Mouse (Mus musculus): ENCODE measurements around the gene Prss16. TPM values are rescaled to one million over a fixed set of nuclear protein-coding genes. Genes with fewer than 3 reads are reported as not detected.
"Not testable (repeated sequence)": the region's sequence is repeated elsewhere in the genome, so short reads cannot be mapped to it uniquely, and the experiment has no call there.

The Prss16 gene
- total and polyA plus RNA-seq, 3 experiments, result 0.47 TPM; not detected in 2

- TF ChIP-seq POLR2A (IDR thresholded peaks at IDR 0.05; ENCODE audit: control insufficient read depth in 1 of 2, insufficient read depth in 1 of 2, low read depth in 1 of 2, low read length in 2 of 2, poor library complexity in 1 of 2) (peak; percentile 77 to 90; a peak in 3 of 4 replicates), UBTF (IDR thresholded peaks at IDR 0.05; ENCODE audit: borderline replicate concordance, insufficient read depth, low read depth, low read length) (0 out of 2 replicates have a peak, but pooled peaks have one; percentile 69), TBP (IDR thresholded peaks at IDR 0.05; ENCODE audit: low read depth, low read length) (peak; percentile 98), POLR2AphosphoS5 (IDR thresholded peaks at IDR 0.05; ENCODE audit: borderline replicate concordance, low read depth, low read length) (peak; percentile 95; the same call in 1 of the 2 replicates)
- not testable (repeated sequence) for H3K36me3 ChIP-seq (ENCODE audit: control insufficient read depth in 1 of 2, insufficient read depth in 2 of 2, low read length in 2 of 2); H3K4me1 ChIP-seq (ENCODE audit: control insufficient read depth in 1 of 2, insufficient read depth in 2 of 2, low read length in 2 of 2); H3K79me2 ChIP-seq (ENCODE audit: control insufficient read depth, insufficient read depth, low read length, poor library complexity); H3K9me3 ChIP-seq (replicated peaks; ENCODE audit: insufficient read depth, low read length); H3K27me3 ChIP-seq (ENCODE audit: control insufficient read depth in 1 of 2, insufficient read depth in 2 of 2, low read length in 2 of 2)
- H3K9ac ChIP-seq (ENCODE audit: control insufficient read depth, low read depth, low read length, poor library complexity, severe bottlenecking), result peak within 1 kb of the TSS; percentile 84
- peak within 1 kb of the TSS; percentile 18 to 59; a peak in 3 of 4 replicates for H3K4me3 ChIP-seq (ENCODE audit: control insufficient read depth in 1 of 2, insufficient read depth in 1 of 2, low read depth in 2 of 2, low read length in 2 of 2)
- peak within 1 kb of the TSS; percentile 99 for H3K27ac ChIP-seq (ENCODE audit: control insufficient read depth, low read depth, low read length)
- peak; percentile 99 for DNase-seq (ENCODE audit: low read depth, low spot score)
Observed at GRCm38 (mm10) chr13:22042568-22043502, 33.3 kb upstream of the Prss16 start, which contains the start of the genes Hist1h2ag and Hist1h2bj. TSS of gene Hist1h2ag (minus strand) at chr13:22042944. TSS of gene Hist1h2bj (plus strand) at chr13:22043214.

GRCm38 (mm10) chr13:22041651-22042567 lies 32.4 kb upstream of the Prss16 start:
- TF ChIP-seq KAT2A (conservative IDR thresholded peaks at IDR 0.05; ENCODE audit: low read depth, low read length), result no peak
- TF ChIP-seq POLR2A (IDR thresholded peaks at IDR 0.05; ENCODE audit: control insufficient read depth in 1 of 2, insufficient read depth in 1 of 2, low read depth in 1 of 2, low read length in 2 of 2, poor library complexity in 1 of 2), result peak in 1 of 2 experiments; percentile 87; a peak in 2 of 4 replicates
- TF ChIP-seq POLR2AphosphoS2 (IDR thresholded peaks at IDR 0.05; ENCODE audit: low read length), result no peak
- no peak for TF ChIP-seq ZKSCAN1 (IDR thresholded peaks at IDR 0.05; ENCODE audit: low read depth, low read length)
- no peak for TF ChIP-seq UBTF (IDR thresholded peaks at IDR 0.05; ENCODE audit: borderline replicate concordance, insufficient read depth, low read depth, low read length)
- TF ChIP-seq MAX (IDR thresholded peaks at IDR 0.05; ENCODE audit: low read length), result no peak
- TF ChIP-seq POLR2AphosphoS5 (IDR thresholded peaks at IDR 0.05; ENCODE audit: borderline replicate concordance, low read depth, low read length), result peak; percentile 72; the same call in 1 of the 2 replicates
- no peak for TF ChIP-seq RAD21 (IDR thresholded peaks at IDR 0.05; ENCODE audit: low read depth, low read length)
- no peak for TF ChIP-seq CHD2 (IDR thresholded peaks at IDR 0.05; ENCODE audit: low read length)
- TF ChIP-seq TBP (IDR thresholded peaks at IDR 0.05; ENCODE audit: low read depth, low read length), result peak; percentile 11; the same call in 1 of the 2 replicates
- no peak for TF ChIP-seq ZNF384 (IDR thresholded peaks at IDR 0.05; ENCODE audit: low read depth, low read length)
- TF ChIP-seq BHLHE40 (IDR thresholded peaks at IDR 0.05; ENCODE audit: borderline replicate concordance, low read depth, low read length), result no peak
- no peak for TF ChIP-seq USF1 (IDR thresholded peaks at IDR 0.05; ENCODE audit: low read depth, low read length)
- DNase-seq (ENCODE audit: low read depth, low spot score), result peak; percentile 81
- peaks cover 0 to 4% of the 10 kb centered on the region in 2 experiments; a peak in 1 of 4 replicates for H3K4me1 ChIP-seq (ENCODE audit: control insufficient read depth in 1 of 2, insufficient read depth in 2 of 2, low read length in 2 of 2)
- H3K9me3 ChIP-seq (replicated peaks; ENCODE audit: insufficient read depth, low read length), result no peaks in the 10 kb centered on the region
- peaks cover 0 to 16% of the 10 kb centered on the region in 2 experiments; a peak in 2 of 4 replicates for H3K36me3 ChIP-seq (ENCODE audit: control insufficient read depth in 1 of 2, insufficient read depth in 2 of 2, low read length in 2 of 2)
- peak overlapping the region; percentile 18 to 59; a peak in 3 of 4 replicates for H3K4me3 ChIP-seq (ENCODE audit: control insufficient read depth in 1 of 2, insufficient read depth in 1 of 2, low read depth in 2 of 2, low read length in 2 of 2)
- H3K27me3 ChIP-seq (ENCODE audit: control insufficient read depth in 1 of 2, insufficient read depth in 2 of 2, low read length in 2 of 2), result no peaks in the 10 kb centered on the region
- no peaks in the 10 kb centered on the region; the same call in 1 of the 2 replicates for H3K79me2 ChIP-seq (ENCODE audit: control insufficient read depth, insufficient read depth, low read length, poor library complexity)
- H3K9ac ChIP-seq (ENCODE audit: control insufficient read depth, low read depth, low read length, poor library complexity, severe bottlenecking), result peak overlapping the region; percentile 84
- H3K27ac ChIP-seq (ENCODE audit: control insufficient read depth, low read depth, low read length), result peak overlapping the region; percentile 99
